Mouse (Mus musculus) embryo, embryonic 11 days (tissue): ENCODE results near the gene Ralgapa1.
A peak's percentile ranks its signal among the peaks of the same experiment; 100 is the strongest.

Experiments used
- DNase-seq: peaks from one replicate; pipeline ENCODE4 v3.0.0-alpha.2; 2015

Gene Ralgapa1

DNA sequence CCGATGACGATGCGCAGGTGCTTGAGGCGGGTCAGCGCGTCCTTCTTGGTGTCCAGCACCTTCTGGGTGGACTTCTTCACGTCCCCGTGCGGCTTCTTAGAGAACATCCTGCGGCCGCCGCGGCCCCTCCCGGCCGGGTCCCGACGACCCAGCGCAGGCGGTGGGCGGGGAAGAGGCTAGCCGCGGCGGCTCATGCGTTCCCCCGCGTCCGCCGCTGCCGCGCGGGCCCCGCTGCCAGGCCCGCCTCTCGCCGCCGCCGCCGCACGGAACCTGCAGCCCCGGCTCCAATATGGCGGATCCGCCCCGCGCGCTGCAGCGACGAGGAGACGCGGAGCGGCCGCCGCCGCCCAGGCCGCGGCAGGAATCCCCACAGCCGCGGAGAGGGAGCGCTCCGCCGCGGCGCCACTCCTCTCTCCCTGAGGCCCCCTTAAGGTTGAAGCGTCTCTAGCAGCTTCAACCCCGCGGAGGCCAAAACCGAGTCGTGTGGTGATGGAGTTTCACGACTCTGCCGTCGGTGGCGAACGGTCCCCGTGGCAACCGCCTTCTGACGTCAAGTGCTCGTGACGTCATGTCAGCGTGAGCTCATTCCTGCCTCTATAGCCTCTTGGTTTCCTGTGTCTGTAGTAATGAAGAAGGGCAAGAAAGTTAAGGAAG is at the start of gene Ralgapa1:
Gene Ralgapa1, minus strand, starts transcription at position 507 of the 654 bp plus-strand sequence.
- peak; percentile 95 for DNase-seq

DNA sequence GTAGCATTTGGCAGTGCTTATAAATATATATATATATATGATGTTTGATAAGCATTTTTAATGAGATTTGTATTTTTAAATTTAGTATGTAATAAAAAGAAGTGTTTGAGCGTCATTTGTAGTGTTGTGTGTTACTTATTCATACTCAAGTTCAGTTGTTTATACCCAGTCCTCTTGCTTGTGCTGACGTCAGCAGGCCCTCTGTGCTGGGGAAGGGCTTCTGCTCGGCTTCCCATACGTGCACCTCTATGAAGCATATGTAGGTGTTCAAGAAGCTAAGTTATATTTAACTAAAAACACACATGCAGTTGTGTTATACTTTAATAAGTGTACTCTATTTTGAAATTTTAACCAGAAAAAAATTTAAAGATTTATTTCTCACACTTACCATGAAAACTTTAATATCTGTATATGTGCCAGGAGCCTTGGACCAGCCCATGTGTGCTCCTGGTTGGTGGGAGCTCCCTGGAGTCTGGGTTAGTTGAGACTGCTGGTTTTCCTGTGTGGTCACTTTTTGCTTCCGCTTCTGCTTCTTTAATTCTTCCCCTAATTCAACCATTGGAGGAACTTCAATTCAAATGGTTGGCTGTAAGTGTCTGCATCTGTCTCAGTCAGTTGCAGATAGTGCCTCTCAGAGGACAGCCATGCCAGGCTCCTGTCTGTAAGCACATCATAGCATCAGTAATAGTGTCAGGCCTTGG is 48.8 kb upstream of the Ralgapa1 start:
- DNase-seq, result no peak

DNA sequence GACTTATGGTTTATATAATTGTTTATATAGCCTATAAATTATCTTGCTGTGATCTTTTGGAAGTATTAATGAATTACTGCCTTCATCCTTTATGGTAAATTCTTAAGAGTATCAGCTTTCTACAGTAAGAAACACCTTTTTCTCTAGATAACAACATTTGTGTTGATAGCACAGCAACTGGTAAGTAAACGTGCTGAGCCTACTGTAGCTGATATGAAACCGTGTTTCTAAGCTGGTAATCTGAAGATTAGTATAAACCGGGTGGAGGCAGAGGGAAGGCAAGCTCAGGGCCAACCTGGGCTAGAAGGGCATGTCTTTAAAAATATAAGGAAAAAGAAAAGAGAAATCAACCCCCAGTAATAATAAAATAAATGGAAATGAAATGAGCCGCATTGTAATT is 46.8 kb upstream of the Ralgapa1 start:
- no peak for DNase-seq

DNA sequence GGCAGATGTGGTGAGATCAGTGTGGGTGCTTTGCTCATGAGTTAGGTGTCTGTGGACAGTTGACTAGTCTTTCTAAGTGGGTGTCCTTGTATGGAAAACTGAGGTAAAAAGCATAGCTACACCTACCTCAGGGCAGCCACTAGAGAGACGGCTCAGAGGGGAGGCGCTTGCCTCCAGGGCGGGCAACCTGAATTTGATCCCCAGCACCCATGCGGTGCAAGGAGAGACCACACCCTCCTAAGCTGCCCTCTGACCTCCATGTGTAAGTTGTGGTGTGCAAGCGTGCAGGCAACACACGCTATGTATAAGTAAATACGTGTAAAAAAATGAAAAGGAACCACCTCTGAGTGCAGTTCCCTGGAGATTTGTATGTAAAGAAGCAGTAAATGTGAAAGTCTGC is 39.7 kb upstream of the Ralgapa1 start:
- DNase-seq, result no peak

DNA sequence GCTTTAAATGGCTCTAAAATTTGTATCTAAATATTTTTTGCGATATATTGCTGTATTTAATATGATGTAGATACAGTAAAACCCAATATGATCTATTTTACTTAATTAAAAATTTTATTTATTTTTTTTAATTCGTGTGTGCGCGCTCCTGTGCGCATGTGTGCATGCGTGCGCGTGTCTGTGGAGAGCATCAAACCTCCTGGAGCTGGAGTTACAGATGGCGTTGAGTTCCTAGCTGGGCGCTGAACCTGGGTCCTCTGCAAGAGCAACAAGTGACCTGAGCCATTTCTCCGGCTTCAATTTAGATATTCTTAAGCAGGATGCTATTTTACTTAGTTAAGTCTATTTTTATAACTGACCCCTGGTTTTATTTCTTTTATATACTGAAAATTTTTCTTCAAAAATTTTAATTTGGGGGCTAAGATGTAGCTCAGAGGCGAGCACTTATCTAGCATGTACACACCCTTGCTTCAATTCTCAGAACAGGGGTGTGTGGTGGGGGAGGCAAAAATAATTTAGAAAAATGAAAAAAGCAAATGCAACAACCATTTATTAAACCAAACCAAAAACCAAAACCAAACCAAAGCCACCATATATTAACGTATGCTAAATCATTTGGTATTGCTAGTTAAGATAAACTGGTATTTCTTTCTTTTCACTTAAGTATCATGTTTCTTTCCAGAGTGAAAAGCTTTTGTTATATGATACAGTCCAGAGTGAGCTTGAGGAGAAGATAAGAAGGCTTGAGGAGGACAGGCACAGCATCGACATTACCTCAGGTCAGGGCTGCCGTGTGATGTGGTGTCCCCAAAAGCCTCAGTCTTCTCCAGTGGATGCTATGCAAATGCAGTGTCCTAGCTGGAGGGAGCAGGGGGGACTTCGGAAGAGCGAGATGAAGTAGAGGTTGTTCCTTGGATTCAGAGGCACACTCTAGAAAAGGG is 38.7 kb upstream of the Ralgapa1 start:
- DNase-seq, result no peak

DNA sequence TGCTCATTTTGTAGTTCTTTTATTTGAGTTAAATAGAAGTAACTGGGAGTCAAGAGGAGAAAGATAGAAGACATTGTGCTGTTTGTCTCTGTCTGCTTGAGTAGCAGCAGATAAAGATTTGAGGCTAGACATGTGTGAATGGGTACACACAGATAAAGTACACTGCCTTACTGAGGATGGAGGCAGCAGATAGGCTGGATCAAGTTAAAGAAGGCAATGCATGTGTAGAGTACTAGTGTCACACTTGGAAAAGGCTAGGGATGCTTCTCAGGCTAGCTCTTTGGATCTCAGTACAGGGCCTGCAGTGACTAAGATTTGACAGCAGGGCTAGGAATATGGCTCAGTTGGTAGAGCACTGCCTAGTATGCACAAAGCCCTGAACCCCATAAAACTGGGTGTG is 29.7 kb upstream of the Ralgapa1 start:
- DNase-seq, result no peak

DNA sequence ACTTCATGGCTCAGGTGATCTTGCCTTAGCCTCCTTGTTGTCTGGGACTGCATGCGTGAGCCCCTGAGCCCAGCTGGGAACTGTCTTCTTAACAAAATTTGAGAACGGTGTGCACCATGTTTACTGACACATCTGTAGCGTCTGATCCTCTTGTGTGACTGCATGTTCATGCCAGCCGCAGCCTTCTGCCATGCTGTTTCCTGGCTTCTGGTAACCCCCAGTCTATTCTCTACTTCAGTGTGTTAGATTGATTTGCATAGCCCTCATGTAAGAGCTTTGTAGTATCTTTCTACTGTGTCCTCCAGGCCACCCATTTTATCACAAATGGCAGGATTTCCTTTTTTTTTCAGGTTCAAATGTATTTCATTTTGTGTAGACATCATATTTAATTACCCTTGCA is 26.9 kb upstream of the Ralgapa1 start:
- DNase-seq, result no peak

DNA sequence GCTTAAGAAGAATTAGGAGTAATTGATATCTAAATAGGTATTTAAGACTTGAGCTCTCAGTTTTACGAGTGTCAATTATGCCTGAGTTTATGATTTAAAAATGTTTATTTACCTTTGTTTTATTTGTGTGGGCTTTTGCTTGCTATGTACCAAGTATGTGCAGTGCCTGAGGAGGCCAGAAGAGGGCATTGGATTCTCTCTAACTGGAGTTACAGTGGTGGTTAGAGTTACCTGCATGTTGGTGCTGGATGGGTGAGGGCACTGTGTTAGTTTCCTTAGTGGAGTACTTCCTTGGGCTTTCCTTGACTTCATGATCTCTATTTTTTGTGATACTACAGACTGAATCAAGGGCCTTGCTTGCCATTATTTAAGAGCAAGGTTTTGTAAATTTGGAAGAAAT is 25.8 kb upstream of the Ralgapa1 start:
- DNase-seq, result peak; percentile 30

DNA sequence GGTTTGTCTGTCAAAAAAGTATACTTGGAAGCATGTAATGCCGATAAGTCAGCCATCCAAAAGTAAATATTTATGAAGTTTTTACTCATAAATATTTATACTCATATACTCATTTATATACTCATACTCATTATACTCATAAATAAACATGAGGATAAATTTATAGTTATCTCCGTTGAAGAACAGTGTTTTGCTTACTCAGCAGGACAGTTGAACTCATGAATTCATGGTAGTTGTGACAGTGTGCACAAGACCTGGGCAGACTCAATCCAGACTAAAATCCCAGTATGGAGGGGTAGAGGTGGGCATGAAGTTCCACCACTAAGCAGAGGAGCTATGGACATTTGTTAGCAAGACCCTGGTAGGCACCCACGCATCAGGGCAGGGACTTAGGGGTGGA is 16.5 kb upstream of the Ralgapa1 start:
- no peak for DNase-seq

DNA sequence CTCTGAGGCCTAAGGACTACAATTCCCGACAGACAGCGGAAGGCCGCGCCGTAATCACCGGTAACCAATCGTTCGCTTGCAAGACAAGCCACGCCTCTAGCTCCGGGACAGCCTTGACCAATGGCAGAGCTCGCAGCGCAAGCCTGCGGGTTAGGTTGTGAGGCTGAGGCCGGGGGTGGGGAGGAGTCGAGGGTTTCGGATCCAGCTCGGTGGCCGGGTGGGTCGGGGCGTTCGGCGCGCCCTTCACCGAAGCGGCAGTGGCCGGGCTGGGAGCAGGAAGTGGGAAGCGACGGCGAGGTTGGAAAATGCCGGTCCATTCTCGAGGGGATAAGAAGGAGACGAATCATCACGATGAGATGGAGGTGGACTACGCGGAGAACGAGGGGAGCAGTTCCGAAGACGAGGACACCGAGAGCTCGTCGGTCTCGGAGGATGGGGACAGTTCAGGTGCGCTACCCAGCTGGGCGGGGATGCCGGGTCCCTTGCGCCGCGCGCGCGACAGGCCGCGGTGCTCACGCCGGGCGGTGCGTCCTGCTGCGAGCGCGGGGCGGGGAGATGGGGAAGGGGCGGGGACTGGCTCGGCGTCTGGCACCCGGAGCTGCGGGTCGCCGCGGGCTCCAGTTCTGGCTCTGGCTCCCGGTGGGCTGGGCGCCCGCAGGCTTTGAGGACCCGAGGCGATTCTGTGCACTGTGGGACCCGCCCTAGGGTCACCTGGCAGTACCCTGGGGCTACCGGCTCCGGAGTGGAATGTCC is 15.4 kb upstream of the Ralgapa1 start, which contains the start of gene Brms1l:
Gene Brms1l, plus strand, starts transcription at position 126 of the 753 bp plus-strand sequence.
- peak; percentile 99 for DNase-seq

DNA sequence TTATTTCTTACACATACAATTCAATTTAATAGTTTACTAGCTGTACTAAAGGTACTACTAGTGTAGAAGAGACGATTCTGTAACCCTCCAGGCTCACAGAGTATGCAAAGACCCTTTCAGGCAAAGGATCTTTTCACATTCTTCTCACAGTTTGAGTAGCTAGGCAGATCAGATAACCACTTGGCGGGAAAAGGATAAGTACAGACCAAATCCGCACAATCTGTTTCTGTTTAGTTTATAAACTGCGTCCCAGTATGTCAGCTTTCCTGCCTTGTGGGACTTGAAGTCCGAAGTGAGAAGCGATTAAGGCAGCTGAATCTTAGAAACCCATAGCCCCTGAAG is 14.9 kb upstream of the Ralgapa1 start:
- DNase-seq, result no peak

DNA sequence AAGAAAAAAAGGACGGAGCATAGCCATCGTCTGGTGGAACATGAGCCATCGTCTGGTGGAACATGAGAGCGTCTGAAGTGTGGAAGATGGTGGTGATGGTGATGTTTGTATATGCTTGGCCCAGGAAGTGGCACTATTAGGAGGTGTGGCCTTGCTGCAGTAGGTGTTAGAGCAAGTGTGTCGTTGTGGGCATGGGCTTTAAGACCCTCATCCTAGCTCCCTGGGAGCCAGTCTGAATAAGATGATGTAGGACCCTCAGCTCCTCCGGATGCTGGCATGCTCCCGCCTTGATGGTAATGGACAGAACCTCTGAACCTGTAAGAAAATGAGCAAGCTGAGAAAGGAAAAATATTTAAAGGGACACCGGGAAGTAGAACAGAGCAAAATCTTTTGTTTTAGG is 13.9 kb upstream of the Ralgapa1 start:
- DNase-seq, result no peak

DNA sequence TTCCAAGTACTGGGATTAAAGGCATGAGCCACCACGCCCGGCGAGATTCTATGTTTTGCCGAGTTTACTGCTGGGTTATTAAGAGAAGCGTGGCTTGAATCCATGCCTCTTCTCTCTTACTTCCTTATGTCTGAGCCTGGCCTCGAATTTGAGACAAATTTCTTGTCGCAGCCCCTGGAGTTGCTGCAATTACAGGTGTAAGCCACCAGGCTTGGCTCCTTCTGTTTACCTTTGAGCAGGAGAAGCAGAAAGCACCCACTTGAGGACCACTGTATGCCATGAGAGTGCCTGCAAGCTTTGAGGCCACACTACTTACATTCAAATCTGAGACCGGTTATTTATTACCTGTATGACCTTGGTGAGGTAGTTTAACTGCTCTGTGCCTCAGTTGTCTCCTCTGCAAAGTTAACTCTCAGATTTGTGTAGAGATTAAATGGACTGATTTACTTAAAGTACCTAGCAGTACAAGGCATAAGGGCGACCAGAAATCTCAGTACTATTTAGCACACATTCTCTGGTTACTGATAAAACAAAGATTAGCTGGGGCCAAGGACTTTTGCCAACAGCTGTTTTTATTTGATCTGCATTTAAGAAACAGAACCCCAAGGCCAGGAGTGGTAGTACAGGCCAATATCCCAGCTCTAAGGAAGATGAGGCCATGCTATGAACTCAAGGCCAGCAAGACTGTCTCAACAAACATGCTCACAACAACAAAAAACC is 13.1 kb upstream of the Ralgapa1 start:
- no peak for DNase-seq

DNA sequence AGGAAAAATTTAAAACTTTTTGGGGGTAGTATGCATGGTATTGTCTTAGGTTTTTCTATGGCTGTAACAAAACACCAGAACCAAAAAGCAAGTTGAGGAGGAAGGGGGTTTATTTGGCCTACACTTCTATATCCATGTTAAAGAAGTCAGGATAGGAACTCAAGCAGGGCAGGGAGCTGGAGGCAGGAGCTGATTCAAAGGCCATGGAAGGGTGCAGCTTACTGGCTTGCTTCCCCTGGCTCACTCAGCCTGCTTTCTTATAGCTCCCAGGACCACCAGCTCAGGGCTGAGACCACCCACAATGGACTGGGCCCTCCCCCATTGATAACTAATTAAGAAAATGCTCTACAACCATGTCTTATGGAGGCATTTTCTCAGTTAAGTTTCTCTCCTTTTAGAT is 12.0 kb upstream of the Ralgapa1 start:
- DNase-seq, result no peak

DNA sequence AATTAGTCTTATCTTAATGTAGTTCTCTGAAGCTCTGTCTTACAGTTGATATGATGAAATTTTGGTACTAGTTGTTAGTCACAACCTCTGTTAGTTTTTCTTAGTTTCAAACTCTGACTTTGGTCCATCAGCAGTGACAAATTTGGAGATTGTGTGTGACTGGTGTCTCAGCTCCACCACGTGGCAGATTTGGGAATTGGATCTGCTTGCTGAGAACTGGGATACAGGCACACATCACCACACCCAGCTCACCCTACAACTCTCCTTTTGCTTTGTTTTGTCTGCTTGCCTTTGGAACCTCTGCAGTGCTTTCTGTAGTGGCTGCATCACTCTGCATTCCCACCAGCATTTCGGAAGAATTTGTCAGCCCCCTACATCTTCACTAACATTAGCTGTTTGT is 10.1 kb upstream of the Ralgapa1 start:
- peak; percentile 73 for DNase-seq

DNA sequence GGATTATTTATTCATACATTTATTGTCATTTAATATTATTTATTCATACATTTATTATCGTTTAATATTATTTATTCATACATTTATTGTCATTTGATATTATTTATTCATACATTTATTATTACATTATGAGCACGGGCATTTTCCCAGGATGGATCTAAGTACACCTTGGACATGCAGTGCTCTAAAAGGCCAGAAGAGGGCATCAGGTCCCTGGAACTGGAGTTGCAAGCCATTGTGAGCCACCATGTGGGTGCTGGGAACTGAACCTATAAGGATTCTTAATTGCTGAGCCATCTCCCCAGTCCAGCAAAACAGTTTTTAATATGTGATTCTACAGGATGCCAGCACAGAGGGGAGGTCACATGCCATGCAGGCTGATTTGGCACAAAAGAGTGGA is 4.6 kb upstream of the Ralgapa1 start:
- no peak for DNase-seq

DNA sequence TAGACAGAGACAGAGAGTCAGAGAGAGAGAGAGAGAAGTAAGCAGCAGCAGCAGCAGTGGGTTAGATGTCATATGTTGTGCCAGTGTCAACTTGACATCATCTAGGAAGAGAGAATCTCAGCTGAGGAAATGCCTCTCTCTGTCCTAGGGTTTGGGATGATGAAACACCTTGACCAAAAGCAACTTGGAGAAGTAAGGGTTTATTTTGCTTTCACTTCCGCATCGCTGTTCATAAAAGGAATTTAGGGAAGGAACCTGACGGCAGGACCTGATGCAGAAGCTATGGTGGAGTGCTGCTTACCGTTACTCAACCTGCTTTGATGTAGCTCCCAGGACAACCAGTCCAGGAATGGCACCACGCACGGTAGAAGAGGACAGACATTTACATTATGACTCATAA is 3.1 kb upstream of the Ralgapa1 start:
- DNase-seq, result no peak

DNA sequence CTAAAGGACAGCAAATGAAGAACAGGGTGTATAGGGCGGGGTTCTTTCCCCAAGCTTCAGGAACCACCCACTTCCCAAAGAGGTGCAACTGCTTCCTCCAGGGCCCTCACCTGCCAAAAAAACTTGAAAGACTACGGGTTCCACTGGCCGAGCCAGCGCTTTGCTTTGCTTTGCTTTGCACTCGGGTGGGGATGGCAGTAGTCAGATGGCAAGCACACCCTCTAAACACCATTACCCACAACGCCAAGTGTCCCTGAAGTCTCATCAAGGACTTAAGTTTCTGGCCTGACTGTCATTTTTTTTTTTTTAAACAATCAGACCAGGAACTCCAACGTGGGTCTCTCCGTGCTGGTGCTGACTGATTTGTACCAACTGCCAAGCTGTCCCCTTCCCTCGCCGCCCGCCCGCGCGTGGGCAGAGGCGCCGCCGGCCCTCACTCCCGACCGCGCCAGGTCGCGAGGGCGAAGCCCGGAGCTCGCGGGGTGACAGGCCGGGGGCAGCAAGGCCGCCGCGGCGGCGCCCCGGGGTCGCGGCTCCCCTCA is 777 bp downstream of the Ralgapa1 start:
- no peak for DNase-seq

DNA sequence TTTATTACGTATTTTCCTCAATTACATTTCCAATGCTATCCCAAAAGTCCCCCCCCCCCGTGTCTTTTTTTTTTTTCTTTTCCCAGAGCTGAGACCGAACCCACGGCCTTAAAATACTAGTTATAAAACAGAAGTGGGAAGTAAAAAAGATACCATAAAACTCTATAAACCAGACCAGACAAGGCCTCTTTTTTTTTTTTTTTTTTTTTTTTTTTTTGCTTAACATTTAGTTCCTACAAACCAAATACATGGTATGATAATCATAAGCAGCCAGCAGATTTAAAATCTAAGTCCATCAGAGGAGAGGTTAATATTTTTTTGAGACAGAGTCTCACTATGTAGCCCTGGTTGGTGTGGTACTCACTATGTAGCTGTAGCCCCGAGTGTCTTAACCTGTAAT is 4.5 kb downstream of the Ralgapa1 start:
- DNase-seq, result no peak

DNA sequence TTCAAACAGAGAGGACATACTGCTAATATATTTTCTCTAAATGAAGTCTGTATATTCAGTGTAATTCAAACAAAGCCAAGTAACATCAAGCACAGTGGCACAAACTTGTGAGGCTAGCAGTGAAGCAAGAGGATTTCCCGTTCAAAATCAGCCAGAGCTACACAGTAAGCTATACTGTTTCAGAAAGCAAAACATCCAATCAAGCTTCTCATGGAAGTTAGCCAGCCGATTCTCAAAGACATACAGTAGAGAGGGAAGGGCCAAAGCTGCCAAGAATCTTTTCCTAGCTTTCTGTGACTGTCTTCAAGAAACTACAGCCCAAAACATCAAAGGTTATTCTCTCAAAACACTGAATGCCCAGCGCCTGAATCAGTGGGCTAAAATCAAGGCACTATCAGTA is 15.9 kb downstream of the Ralgapa1 start:
- DNase-seq, result no peak

DNA sequence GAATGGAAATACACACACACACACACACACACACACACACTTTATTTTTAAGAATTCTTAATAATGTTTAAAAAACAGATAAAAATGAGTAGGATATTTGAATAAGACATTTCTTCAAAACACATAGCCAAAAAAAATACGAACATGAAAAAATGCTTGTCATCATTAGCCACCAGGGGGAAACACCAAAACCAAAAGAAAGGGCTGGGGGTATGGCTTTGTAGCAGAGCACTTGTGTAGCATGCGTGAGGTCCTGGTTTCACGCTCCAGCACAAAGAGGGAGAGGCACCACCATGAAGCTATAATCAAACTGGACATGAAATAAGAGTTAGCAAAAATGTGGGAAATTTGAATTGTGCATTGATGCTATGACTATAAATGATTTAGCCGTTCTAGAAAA is 19.8 kb downstream of the Ralgapa1 start:
- no peak for DNase-seq

DNA sequence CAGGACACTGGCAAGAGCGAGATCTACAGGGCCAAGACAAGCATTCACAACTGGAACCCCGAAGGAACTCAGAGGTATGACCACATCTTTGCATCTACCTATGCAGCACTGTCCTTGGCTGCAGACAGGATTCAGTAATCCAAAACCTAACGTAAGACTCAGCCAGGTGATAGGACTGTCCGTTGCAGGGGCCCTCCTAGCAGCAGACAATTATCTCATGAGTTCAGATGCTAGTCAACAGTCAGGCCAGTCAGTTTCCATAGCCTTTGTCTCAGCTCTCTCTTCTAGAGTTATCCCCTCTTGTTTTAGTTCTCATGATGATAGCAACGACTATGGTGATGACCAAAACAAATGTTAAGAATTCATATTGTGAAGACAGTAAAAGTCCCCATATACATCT is 20.8 kb downstream of the Ralgapa1 start:
- no peak for DNase-seq
